Mouse (Mus musculus) adrenal gland, postnatal 4 days (tissue): ENCODE measurements around the gene Rab17. TPM values are rescaled to one million over a fixed set of nuclear protein-coding genes. Genes with fewer than 3 reads are reported as not detected.
A peak's percentile ranks its signal among the peaks of the same experiment; 100 is the strongest.

Source experiments
- DNase-seq, 2 experiments: peaks; one replicate each; pipeline ENCODE4 v3.0.0; 2021 to 2022; ENCODE audit warnings: low spot score in 2 of 2, mixed read lengths in 2 of 2
- total RNA-seq, 2 experiments: library from RNA; stranded (reverse); gene quantifications; 2 replicates each; pipeline ENCODE4 v1.2.3; 2021

Gene Rab17
- total RNA-seq, 2 experiments from 2014 or later: 1.2 to 2.5 TPM

- no peak for DNase-seq
Observed at GRCm38 (mm10) chr1:90997136-90997535, 27.7 kb upstream of the Rab17 start.

- no peak for DNase-seq
Observed at GRCm38 (mm10) chr1:90995916-90996315, 26.5 kb upstream of the Rab17 start.

- DNase-seq: no peak
Observed at GRCm38 (mm10) chr1:90981346-90981745, 11.9 kb upstream of the Rab17 start.

- no peak for DNase-seq
Observed at GRCm38 (mm10) chr1:90980638-90981330, 11.3 kb upstream of the Rab17 start.

GRCm38 (mm10) chr1:90975960-90976359 lies 6.5 kb upstream of the Rab17 start:
- DNase-seq: no peak

- peak in 1 of 2 experiments; percentile 19 for DNase-seq
Observed at GRCm38 (mm10) chr1:90974906-90975649, 5.6 kb upstream of the Rab17 start.

- no peak for DNase-seq
Observed at GRCm38 (mm10) chr1:90973574-90973911, 4.1 kb upstream of the Rab17 start.

- peak; percentile 86 to 91 for DNase-seq
Observed at GRCm38 (mm10) chr1:90972911-90973573, 3.6 kb upstream of the Rab17 start.

GRCm38 (mm10) chr1:90969881-90970390 lies 475 bp upstream of the Rab17 start:
- no peak for DNase-seq

- no peak for DNase-seq
Observed at GRCm38 (mm10) chr1:90968649-90969048, 812 bp downstream of the Rab17 start.

GRCm38 (mm10) chr1:90967583-90967982 lies 1.9 kb downstream of the Rab17 start:
- peak in 1 of 2 experiments; percentile 59 for DNase-seq

- no peak for DNase-seq
Observed at GRCm38 (mm10) chr1:90962994-90963393, 6.5 kb downstream of the Rab17 start.

- no peak for DNase-seq
Observed at GRCm38 (mm10) chr1:90962526-90962925, 6.9 kb downstream of the Rab17 start.

- peak in 1 of 2 experiments; percentile 23 for DNase-seq
Observed at GRCm38 (mm10) chr1:90956245-90957096, 13.0 kb downstream of the Rab17 start.

GRCm38 (mm10) chr1:90953688-90954087 lies 15.8 kb downstream of the Rab17 start:
- no peak for DNase-seq

- no peak for DNase-seq
Observed at GRCm38 (mm10) chr1:90952808-90953207, 16.7 kb downstream of the Rab17 start, which contains the start of gene Prlh. Gene Prlh (plus strand): TSS chr1:90953108.

GRCm38 (mm10) chr1:90951670-90952069 lies 17.8 kb downstream of the Rab17 start:
- DNase-seq: no peak

- no peak for DNase-seq
Observed at GRCm38 (mm10) chr1:90949309-90949708, 20.2 kb downstream of the Rab17 start.

GRCm38 (mm10) chr1:90947252-90947651 lies 22.2 kb downstream of the Rab17 start:
- DNase-seq: no peak

GRCm38 (mm10) chr1:90945171-90945570 lies 24.3 kb downstream of the Rab17 start:
- no peak for DNase-seq

GRCm38 (mm10) chr1:90939980-90940379 lies 29.5 kb downstream of the Rab17 start:
- DNase-seq: no peak
